In the genomic region with DNA sequence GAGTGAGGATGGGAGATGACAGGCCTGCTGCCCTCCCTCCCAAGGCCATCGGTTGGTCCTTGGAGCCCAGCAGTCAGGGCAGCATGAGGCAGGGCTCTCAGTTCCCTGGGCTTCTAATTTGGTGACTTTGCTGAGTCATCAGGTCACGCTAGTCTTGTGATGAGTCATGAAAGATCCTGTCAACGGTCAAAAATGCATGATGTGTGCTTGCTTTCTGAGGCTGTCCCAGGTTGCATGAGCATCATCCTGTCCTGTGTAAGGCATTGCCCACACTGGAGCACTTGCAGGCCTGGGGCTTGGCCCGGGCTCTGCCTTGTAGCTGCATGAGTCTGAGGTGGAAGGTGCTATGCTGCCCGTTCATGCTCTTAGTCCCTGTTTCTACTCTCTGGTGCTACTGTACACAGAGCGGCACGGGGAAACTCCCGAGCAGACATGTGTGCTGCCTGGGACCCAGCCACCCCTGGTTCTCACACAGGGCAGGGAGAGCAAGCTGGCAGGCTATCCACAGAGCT, we compare ENCODE assay signal across 19 mouse cellular contexts. TPM values are rescaled to one million over a fixed set of nuclear protein-coding genes. Genes with fewer than 3 reads are reported as not detected.
DNase-seq lines count a peak whose midpoint lies in the region; ATAC-seq and TF ChIP-seq lines count a peak whose summit lies in the region.
"Had no signal": no experiment of that assay in that cellular context is flagged by ENCODE, and none has a peak within 500 bp of the region (broad histone marks: within the 10 kb centered on the region; RNA-seq: fewer than 3 reads in every experiment).

No protein-coding gene starts in this region.

- no peak overlapping the region for H3K4me3 ChIP-seq in liver, embryonic 12.5 days
- no peak overlapping the region for H3K4me3 ChIP-seq in liver, postnatal 0 days (ENCODE audit: low read depth, low read length)
- H3K4me3 ChIP-seq: forebrain, embryonic 12.5 days; limb, embryonic 10.5 days; myocyte had no signal

- H3K9ac ChIP-seq in liver, embryonic 12.5 days: no peak overlapping the region
- H3K9ac ChIP-seq in liver, postnatal 0 days (replicated peaks): no peak overlapping the region
- H3K9ac ChIP-seq: forebrain, embryonic 12.5 days; lung, embryonic 14.5 days had no signal

- peak overlapping the region; percentile 48; the same call in 1 of the 2 replicates for H3K27ac ChIP-seq in liver, embryonic 12.5 days
- no peak overlapping the region for H3K27ac ChIP-seq in liver, postnatal 0 days (ENCODE audit: low read depth)
- H3K27ac ChIP-seq: forebrain, embryonic 12.5 days; limb, embryonic 10.5 days had no signal

- DNase-seq in liver, postnatal 0 days: no peak
- DNase-seq in MN1 (ENCODE audit: low spot score): peak; percentile 80
- peak; percentile 78 to 81 for DNase-seq in adrenal gland, postnatal 36 days
- no peak for DNase-seq in urinary bladder, postnatal 36 days (ENCODE audit: low spot score in 2 of 2)
- no peak for DNase-seq in kidney, adult 8-10 months
- DNase-seq: cerebellum, adult 11-12 months; layer of hippocampus, adult 9-11 months; lung, embryonic 14.5 days had no signal

- 73% methylated on average over 8 of the region's 8 CpGs for WGBS in liver, embryonic 12.5 days (ENCODE audit: insufficient replicate concordance)
- WGBS in liver, postnatal 0 days (ENCODE audit: insufficient replicate concordance): 75% methylated on average over 8 of the region's 8 CpGs

- peaks cover 10% of the 10 kb centered on the region; the same call in 1 of the 2 replicates for H3K4me1 ChIP-seq in liver, embryonic 12.5 days
- no peaks in the 10 kb centered on the region for H3K4me1 ChIP-seq in liver, postnatal 0 days (ENCODE audit: insufficient read depth)
- H3K4me1 ChIP-seq: forebrain, embryonic 12.5 days; limb, embryonic 10.5 days had no signal

- peak; percentile 47 for ATAC-seq in liver, embryonic 12.5 days
- no peak for ATAC-seq in liver, postnatal 0 days
- peak; percentile 38 for ATAC-seq in megakaryocyte progenitor cell, adult 5-6 weeks (replicated peaks; ENCODE audit: poor library complexity)

- H3K27me3 ChIP-seq in liver, embryonic 12.5 days (replicated peaks): no peaks in the 10 kb centered on the region
- H3K27me3 ChIP-seq in liver, postnatal 0 days (ENCODE audit: insufficient read depth, low read length): no peaks in the 10 kb centered on the region
- H3K27me3 ChIP-seq: forebrain, embryonic 12.5 days had no signal

- TF ChIP-seq CTCF in liver, postnatal 0 days (IDR thresholded peaks at IDR 0.05; ENCODE audit: low read depth): no peak

- H3K9me3 ChIP-seq in liver, embryonic 12.5 days (replicated peaks): no peaks in the 10 kb centered on the region
- no peaks in the 10 kb centered on the region for H3K9me3 ChIP-seq in liver, postnatal 0 days (ENCODE audit: low read length)
- H3K9me3 ChIP-seq: forebrain, embryonic 12.5 days; limb, embryonic 10.5 days had no signal

- peaks cover 96% of the 10 kb centered on the region for H3K36me3 ChIP-seq in liver, embryonic 12.5 days
- peaks cover 77% of the 10 kb centered on the region for H3K36me3 ChIP-seq in liver, postnatal 0 days (replicated peaks; ENCODE audit: insufficient read depth, low read length)

- H3K4me2 ChIP-seq in liver, embryonic 12.5 days: no peak overlapping the region
- H3K4me2 ChIP-seq in liver, postnatal 0 days (ENCODE audit: low read depth, low read length): no peak overlapping the region
- H3K4me2 ChIP-seq: forebrain, embryonic 12.5 days; lung, embryonic 14.5 days had no signal

- no peak for TF ChIP-seq EP300 in liver, postnatal 0 days (IDR thresholded peaks at IDR 0.05; ENCODE audit: low read depth)

RNA-seq across cellular contexts. Expression of gene Atp4b, which starts 23.4 kb away (rescaled TPM):
- polyA plus RNA-seq in liver, embryonic 12.5 days (2016; fragmentation: Nextera tagmentation; extraction: Ambion mirVana): not detected in 2 replicates
- polyA plus RNA-seq in liver, postnatal 0 days (2015; fragmentation: Nextera tagmentation; extraction: Ambion mirVana): not detected in 2 replicates
- total RNA-seq in adrenal gland, postnatal 36 days (2021): under 1 TPM; 0.66 to 0.79 TPM
- 0.32 and 0.73 TPM in 2 replicates for total RNA-seq in megakaryocyte progenitor cell, adult 5-6 weeks (2015)
- total RNA-seq in megakaryocyte progenitor cell, adult 5-6 weeks (2017): not detected in 2 replicates
- total RNA-seq: adrenal gland, postnatal 4 days; gastrocnemius, adult 8-10 months had no signal
- polyA plus RNA-seq: forebrain, embryonic 12.5 days; heart, embryonic 14.5 days; hindbrain, embryonic 11.5 days; kidney, embryonic 14.5 days; limb, embryonic 10.5 days; lung, embryonic 14.5 days; myocyte had no signal

RNA-seq across cellular contexts. Expression of gene Grk1, which starts 31.7 kb away (rescaled TPM):
- polyA plus RNA-seq in liver, embryonic 12.5 days (2016; fragmentation: Nextera tagmentation; extraction: Ambion mirVana): not detected in 2 replicates
- polyA plus RNA-seq in liver, postnatal 0 days (2015; fragmentation: Nextera tagmentation; extraction: Ambion mirVana): not detected in 2 replicates
- not detected for total RNA-seq in adrenal gland, postnatal 36 days (2021)
- not detected in 2 replicates for total RNA-seq in megakaryocyte progenitor cell, adult 5-6 weeks (2015)
- 0.07 TPM in 1 of 2 replicates, not detected in the other for total RNA-seq in megakaryocyte progenitor cell, adult 5-6 weeks (2017)
- total RNA-seq: gastrocnemius, adult 8-10 months had no signal
- polyA plus RNA-seq: heart, embryonic 14.5 days; hindbrain, embryonic 11.5 days; kidney, embryonic 14.5 days; lung, embryonic 14.5 days; stomach, embryonic 14.5 days had no signal

RNA-seq across cellular contexts. Expression of gene Tfdp1, which starts 34.7 kb away (rescaled TPM):
- polyA plus RNA-seq in liver, embryonic 12.5 days (2016; fragmentation: Nextera tagmentation; extraction: Ambion mirVana): 172 and 174 TPM in 2 replicates
- 45.9 and 52.5 TPM in 2 replicates for polyA plus RNA-seq in liver, postnatal 0 days (2015; fragmentation: Nextera tagmentation; extraction: Ambion mirVana)
- 10 to 100 TPM; 52.5 to 66.5 TPM for total RNA-seq in adrenal gland, postnatal 36 days (2021)
- 315 and 317 TPM in 2 replicates for total RNA-seq in megakaryocyte progenitor cell, adult 5-6 weeks (2015)
- total RNA-seq in megakaryocyte progenitor cell, adult 5-6 weeks (2017): 229 and 230 TPM in 2 replicates

Comparison
In these comparisons a context has a peak if more than half of its experiments do, and no peak if none do; other contexts are left out.
1. DNase-seq: peak in MN1 (single experiment) and adrenal gland, postnatal 36 days (2 of 2); none in liver, postnatal 0 days (single experiment), urinary bladder, postnatal 36 days (0 of 2) and kidney, adult 8-10 months (0 of 2).